Mouse (Mus musculus): Measurements from ENCODE around the gene Cyfip2. TPM values are rescaled to one million over a fixed set of nuclear protein-coding genes. Genes with fewer than 3 reads are reported as not detected.

Cyfip2 gene
- total RNA-seq, 2 experiments from 2014 or later, result 378 to 408 TPM

DNA sequence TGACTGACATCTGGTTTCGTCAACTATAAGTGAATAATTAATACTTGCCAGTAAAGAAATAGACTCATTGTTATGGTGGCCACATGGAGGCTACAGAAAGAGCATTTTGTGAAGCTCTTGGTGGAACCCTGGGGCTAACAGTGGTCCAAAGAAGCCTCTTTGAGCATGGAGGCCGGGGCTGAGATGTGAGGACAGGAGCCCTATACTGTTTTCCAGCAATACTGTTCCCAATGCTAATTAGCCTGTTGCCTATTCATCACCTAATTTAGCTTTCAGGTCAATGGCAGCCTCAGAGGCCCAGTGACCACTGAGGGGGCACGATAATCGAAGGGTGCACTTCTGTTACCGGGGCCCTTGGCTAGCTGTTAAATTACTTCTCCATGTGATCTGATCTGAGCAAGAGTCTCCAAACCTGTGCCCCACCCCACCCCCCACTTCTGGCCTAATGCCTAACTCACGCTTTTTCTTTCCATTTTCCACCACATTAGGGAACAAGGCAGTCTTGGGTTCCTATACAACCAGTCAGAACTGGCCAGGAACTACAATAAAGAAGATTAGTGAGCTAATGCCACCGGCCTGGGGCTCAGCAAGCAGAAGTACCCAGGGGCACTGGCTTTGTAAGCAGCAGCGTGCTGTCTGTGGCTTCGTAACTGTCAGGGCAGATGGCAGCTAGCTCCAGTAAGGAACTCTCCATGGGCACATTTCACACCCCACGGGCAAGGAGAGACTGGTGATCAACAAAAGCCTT, 2.7 kb downstream of the Cyfip2 start:
- intact Hi-C loops (cut with DNase I), result loop anchor here (5.0 kb wide), 1 partner anchor 122 kb away; no protein-coding TSS in a partner anchor
- DNase-seq (ENCODE audit: low spot score in 2 of 2), result no peak

DNA sequence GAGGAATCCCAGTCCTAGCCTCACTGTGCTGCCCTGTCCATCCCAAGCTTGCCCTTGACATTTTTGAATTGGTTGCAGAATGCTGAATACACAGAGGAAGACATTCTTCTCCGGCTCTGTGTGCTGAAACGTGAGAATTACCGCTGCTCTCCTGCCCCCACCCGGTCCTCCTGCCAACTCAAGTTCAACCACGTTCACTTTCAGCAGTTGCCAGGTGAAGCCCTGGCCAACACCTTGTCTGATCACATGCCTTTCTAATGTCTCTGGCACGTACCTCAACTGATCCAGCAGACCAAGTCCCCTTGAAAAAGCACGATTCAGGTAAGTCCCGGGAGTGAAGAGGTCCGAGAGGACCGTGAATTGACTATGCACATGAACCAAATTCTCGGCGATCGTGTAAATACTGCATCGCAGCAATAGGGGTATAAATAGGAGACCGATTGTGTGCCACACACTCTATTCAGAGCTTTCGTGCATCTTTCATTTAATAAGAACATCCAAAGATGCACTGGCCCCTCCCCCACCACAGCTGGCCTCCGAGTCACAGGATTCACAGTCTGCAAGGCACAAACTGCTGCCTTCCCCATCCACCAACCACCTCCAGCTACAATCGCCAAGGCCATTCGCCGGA, 3.4 kb downstream of the Cyfip2 start:
- peak; percentile 69 to 83 for DNase-seq (ENCODE audit: low spot score in 2 of 2)
- intact Hi-C loops (cut with DNase I), result no loop called here

DNA sequence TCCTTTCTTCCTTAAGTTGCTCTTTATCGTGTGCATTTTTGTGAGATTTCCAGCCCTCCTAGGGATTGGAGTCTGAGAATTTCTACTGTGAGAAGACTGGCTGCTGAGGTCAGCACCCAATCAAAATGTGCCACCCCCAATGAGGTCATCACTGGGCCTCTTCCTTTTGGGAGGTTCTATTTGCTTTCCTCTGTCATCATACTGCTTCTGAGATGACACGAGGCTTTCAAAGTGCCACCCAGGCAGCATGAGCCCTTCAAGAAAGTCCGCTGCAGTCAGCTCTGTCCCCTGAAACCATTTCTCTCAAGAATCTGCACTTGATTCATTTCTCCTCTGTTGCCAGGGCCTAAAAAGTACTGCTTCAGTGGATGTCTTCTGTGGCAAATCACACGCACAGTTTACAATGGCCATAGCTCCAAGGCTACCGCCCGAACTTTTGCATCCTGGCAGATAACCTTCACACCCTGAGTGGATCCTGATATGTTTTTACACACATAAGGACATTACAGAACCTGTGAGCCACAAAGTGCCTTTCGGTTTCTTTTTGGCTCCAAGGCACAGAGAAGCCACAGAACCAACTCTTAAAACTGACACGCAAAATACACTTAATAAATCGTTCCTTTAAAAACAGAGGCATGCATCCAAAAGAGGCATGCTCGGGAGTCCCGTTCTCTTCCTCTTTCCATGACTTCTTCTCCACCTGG, 4.2 kb downstream of the Cyfip2 start:
- DNase-seq (ENCODE audit: low spot score in 2 of 2), result no peak
- intact Hi-C loops (cut with DNase I), result no loop called here

DNA sequence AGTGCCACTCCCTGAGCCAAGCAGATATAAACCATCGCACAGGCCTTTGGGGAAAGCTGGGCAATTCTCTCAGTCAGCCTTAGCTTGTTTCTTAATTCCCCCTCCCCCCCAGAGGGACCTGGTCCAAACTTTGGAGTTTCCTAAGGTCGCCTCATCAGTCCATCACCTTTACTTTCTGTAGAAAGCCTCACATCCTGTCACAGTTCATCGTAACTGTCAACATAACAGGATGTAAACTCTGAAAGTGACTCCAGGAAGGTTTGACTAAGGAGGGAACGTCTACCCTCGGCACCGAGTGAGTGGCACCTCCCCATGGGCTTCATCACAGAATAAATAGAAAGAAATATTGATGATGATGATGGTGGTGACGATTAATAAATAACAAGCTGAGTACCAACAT, 4.9 kb downstream of the Cyfip2 start:
- intact Hi-C loops (cut with DNase I), result no loop called here
- no peak for DNase-seq (ENCODE audit: low spot score in 2 of 2)

DNA sequence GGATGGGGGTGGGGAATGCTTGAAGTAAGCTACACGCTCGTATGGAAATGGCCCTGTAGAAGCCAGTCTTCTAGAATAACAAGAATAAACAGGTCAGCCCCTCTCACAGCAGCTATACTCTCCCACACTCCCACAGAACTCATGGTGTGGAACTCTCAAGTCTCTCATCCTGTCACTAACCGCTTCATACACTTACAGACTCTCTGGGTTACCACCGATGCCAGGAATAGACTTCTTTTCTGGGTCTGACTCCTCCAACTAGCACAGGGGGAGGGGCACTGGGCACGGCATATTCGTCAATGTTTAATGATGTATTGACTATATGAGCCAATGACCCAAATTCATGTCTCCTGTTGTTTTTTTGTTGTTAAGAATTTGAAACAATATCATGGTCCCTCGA, 5.9 kb downstream of the Cyfip2 start:
- DNase-seq (ENCODE audit: low spot score in 2 of 2), result no peak
- intact Hi-C loops (cut with DNase I), result no loop called here

DNA sequence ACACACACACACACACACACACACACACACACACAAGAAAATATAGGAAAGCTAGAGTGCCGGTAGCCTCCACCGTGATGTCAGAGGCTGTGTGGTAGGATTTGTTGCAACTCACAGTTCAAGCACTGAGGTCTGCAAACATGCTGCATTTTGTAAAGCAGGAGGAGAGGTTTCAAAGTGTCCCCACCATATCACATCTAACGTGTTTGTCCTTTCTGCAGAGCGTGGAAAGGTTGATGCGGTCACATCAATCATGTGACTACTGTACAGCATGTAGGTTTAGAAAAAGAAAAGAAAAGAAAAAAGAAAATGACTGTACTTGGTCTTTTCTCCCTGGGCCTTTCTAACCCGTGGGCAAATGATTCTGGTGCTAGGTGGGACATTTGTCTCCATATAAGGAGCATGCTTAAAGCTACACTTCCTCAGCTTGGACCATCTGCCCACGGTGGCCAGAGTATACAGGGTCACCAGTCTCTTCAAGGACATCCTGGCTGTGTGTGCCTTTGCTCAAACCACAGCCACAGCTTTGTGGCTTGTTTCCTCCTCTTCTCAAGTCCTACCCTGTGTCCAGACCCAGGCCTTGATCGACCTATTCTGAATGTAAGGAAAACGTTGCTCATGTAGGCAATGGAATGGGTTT, 6.7 kb downstream of the Cyfip2 start:
- intact Hi-C loops (cut with DNase I), result no loop called here
- DNase-seq (ENCODE audit: low spot score in 2 of 2), result no peak

DNA sequence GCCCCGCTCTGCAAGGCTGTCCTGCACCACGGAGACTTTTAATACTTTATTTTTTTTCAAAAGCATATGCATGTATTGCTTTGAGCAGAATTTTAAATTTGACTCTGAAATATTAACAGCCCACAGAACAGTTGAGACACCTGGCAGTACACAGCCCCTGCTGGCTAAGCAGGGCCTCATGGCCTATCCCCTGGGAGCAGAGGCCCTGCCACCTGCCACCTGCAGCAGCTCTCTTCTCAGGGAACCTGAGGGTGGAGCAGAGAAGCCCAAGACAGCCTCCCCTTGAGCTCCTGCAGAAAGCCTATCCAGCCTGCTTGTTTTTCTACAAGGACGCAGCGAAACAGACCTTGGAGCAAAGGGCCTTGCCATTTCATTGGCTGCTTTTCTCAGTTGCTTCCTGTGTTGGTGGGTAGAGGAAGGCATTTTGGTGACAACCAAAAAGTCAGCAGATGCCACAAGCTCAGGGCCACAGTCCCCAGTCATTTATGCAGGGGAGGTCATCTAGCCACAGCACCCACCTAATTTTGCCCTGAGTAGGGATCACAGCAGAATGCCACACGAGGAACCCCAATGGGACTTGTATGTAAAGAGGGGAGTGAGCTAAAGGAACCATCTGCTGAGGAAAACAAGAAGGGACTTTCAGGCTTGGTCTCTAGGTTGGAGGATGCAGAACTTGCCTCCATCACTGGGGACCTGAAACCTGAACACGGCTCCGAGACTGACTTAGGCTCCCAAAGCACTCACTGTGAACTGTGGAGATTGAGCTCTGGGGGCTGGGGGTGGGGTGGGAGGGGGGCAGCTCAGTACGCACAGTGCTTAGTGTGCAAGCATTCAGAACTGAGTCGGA, 7.6 kb downstream of the Cyfip2 start:
- DNase-seq (ENCODE audit: low spot score in 2 of 2), result no peak
- intact Hi-C loops (cut with DNase I), result no loop called here

DNA sequence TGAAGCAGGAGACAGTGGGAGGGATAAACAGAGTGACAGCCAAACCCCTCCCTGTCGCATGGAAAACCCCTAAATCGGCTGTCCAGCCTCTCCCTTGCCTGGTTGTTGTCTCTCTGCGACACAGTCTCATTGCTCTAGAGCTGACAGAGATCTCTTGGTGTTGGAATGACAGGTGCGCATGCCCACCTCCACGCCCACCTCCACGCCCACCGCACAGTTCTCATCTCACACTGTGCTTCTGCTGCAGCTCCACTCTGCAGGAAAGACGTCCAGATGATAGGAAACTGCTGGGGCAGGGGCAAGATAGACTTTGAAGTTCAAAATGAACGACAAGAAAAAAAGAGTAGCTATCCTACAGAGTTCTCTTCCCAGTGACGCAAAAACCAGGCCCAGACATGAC, 8.6 kb downstream of the Cyfip2 start:
- intact Hi-C loops (cut with DNase I), result no loop called here
- no peak for DNase-seq (ENCODE audit: low spot score in 2 of 2)

DNA sequence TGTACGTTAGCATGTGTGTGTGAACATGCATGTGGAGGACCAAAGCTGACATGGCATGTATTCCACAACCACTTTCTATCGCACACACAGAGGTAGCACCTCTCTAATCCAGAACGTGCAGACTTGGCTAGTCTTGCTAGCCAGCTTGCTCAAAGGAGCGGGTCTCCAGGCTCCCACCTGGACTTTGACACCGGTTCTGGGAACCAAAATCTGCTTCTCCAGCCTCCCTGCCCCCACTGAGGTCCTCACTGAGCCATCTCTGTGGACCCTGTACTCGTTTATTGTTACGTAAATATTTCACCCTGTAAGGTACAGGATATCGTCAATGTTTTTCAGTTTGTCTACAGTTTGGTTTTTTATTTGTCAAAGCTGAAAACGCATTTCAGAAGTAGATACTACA, 10.2 kb downstream of the Cyfip2 start:
- intact Hi-C loops (cut with DNase I), result no loop called here
- DNase-seq (ENCODE audit: low spot score in 2 of 2), result no peak

DNA sequence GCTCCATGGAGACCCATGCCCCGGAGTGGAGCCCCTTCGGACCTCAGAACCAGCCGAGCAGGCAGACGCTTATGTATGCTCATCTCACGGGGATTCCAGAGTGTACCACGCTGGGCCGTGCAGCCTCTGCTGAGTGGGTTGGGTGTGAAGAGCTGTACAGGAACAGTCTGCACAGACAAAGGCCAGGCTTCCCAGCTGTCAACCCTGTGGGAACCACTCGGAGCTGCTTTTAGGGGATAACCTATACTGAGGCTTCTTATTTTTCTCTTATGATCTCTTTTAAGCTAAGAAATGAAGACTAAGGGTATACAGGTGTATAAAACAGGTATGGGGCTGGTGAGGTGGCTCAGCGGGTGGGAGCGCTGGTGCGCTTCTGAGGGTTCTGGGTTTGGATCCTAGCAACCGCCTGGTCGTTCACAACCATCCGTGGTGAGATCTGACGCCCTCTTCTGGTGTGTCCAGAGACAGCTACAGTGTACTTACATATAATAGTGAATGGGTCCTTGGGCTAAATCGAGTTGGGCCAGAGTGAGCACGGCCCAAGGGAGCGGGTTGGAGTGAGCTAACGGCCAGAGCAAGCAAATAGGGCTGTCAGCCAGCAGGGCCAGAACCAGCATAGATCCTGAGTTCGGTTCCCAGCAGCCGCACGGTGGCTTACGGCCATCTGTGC, 10.9 kb downstream of the Cyfip2 start:
- intact Hi-C loops (cut with DNase I), result no loop called here
- peak; percentile 58 to 79 for DNase-seq (ENCODE audit: low spot score in 2 of 2)

DNA sequence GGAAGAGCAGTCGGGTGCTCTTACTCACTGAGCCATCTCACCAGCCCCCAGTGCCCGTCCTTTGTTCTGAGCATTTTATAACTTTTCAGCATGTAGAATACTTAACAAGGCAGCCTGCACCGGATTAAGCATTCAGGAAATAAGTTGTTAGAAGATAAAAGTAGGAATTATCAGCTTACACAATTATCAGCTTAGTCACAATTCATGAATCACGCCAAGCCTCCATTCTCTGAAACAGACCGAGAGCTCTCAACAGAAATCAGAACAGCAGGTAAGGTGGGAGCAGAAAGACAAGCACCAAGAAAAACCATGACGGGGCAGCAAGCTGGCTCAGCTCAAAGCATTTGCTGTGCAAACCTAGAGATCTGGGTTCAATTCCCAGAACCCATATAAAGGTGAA, 12.8 kb downstream of the Cyfip2 start:
- DNase-seq (ENCODE audit: low spot score in 2 of 2), result no peak
- intact Hi-C loops (cut with DNase I), result no loop called here

DNA sequence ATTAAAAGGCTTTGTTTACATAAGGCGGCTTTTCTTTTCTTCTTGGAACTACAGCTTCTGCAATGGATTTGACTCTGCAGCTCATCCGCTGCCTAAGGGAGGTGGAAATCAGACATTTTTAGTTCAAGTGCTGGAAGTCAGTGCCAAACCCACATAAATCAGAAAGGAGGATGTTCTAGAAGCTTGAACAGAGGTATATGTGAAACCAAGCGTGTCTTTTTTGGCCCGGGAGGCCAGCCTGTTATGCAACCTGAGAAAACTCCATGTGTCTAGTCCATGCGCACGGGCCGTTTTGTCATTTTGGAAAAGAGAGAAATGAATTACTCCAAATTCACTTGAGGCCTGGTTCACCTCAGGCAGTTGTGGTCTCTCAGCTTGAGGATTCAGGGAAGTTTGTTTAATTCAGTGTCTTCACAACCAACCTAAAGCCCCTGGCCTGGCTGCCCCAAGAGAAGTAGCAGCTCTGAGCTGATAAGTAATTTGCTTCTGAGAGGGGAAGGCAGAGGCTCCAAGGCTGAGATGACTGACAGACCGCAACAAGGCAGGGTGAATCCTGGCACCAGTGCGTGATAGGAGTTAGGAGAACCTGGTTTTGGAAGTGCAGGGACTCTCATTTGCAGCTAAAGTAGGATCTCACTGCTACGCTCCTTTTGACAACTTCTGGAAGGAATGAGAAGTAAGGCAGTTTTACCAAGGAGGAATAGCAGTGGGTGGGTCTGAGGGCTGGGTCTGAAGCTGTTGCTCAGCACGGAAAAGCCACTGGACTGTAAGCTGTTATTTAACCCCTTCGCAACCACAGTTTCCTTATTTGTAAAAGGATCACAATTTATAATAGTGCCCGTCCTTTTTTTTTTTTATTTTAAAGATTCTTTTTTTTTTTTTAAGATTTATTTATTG, 13.5 kb downstream of the Cyfip2 start:
- intact Hi-C loops (cut with DNase I), result no loop called here
- no peak for DNase-seq (ENCODE audit: low spot score in 2 of 2)

DNA sequence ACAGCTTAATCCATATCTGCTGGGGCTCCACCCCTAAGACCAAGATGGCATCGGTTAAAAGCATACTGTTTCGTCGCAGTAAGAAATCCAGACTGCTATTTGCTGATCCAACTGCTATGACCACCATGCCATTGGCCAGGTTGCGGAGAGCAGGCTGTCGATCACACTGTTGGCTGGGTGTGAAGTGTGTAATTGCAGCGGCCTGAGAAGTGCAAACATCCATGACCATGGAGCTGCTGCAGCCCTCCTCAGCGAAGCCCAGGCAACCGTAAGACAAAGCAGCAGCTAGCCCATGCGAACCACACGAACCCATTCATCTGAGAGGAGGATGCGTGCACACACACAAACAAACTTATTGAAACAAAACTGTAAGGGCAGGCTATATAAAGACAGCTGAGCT, 18.3 kb downstream of the Cyfip2 start:
- intact Hi-C loops (cut with DNase I), result no loop called here

DNA sequence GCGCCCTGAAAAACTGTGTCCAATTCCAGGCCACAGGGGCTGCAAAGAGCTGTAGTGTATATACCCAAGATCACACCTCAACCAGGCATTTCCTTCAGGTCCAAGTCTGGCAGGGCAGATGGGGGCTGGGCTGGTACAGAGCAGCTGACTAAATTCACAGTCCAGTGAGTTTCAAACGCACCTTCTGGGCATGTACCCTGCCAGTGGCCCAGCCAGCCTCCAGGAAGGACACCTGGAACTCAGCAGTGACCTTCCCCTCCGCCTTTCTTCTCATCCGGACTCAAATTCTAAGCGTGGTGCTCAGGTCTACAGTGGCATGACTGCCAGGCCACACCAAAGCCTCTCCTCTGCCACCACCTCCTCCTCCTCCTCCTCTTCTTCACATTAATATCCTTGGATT, 19.2 kb downstream of the Cyfip2 start:
- intact Hi-C loops (cut with DNase I), result no loop called here
- DNase-seq (ENCODE audit: low spot score in 2 of 2), result no peak

More for the DNA sequence above, 18.3 kb downstream of the Cyfip2 start:
- DNase-seq (ENCODE audit: low spot score in 2 of 2), result no peak

DNA sequence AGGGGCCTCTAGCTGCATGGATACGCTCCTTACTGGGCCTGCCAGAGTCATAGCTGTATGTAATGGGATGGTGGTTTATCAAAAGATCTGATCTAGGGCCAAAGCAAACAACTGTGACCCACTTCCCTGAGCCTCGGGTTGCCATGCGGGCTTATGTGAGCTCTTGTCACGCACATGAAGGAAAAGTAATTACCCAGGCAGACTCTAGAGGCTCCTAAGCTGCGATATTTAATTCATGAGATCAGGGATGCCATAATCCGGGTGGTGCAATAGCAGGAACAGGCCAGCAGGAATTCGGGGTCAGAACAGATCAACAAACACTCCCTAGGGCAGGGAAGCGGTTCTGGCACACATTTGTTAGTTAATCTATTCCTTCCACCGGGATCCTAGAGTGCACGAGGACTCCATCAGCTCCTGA, 21.7 kb downstream of the Cyfip2 start:
- no peak for DNase-seq (ENCODE audit: low spot score in 2 of 2)
- intact Hi-C loops (cut with DNase I), result no loop called here

DNA sequence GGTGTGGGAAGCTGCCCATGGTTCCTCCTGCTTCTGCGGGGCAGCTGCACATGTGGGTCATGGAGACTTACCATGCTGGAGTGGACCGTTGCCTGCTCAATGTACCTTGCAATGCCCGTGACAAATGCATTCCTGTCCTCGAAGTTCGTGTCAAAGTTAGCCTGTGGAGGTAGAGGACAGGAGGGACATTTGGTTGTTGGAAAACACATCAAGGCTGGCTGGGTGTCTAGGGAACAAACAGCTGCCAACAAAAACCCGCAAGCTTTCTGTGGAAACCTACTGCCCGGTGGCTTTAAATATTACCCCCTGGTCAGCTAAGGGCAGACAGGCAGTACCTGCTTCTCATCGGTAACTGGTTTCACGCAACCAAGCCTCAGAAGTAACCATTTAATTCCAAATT, 23.1 kb downstream of the Cyfip2 start:
- intact Hi-C loops (cut with DNase I), result no loop called here
- DNase-seq (ENCODE audit: low spot score in 2 of 2), result no peak

DNA sequence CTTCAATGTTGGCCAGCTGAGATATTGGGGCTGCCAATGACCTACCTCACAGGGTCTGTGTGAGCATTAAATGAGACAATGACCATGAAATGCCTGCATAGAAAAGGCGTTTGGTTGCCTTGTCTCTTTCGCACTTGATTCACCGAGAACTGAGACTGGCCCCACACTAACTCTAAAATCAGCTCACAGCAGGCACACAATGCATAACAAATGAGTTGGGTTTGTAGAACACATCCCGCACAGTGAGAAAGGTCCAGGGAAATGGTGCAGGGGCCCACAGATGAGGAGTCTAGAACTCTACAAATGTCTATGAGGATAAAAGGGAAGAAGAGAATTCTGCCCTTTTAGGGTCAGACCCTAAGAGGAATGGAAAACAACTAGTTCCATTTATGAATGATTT, 23.6 kb downstream of the Cyfip2 start:
- intact Hi-C loops (cut with DNase I), result no loop called here
- no peak for DNase-seq (ENCODE audit: low spot score in 2 of 2)

DNA sequence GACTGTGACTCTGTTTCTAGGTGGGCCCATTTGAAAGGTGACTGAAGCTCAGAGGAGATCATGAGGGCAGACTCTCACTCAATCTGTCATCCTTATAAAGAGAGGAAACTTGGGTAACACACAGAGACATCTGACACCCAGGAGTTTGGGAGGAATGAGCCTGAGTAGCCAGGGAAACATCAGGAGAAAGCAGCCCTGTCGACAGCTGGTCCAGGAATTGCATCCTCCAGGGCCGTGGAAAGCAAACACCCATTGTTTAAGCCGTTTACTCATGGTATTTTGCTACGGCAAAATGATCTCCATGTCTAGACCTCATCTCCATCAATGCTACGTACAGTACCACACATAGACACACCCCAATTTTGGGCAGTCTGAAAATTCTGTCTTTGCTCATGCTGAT, 24.6 kb downstream of the Cyfip2 start:
- DNase-seq (ENCODE audit: low spot score in 2 of 2), result no peak
- intact Hi-C loops (cut with DNase I), result no loop called here
